Mouse (Mus musculus) heart, embryonic 12.5 days (tissue): ENCODE results near the gene Hist1h3a. TPM values are rescaled to one million over a fixed set of nuclear protein-coding genes. Genes with fewer than 3 reads are reported as not detected.
"Not testable (repeated sequence)": the region's sequence is repeated elsewhere in the genome, so short reads cannot be mapped to it uniquely, and the experiment has no call there.

Experiments used
- ATAC-seq: fragments of 200-750 bp; cut with Nextera tagmentation; 2 replicates; pipeline ENCODE4 v1.8.0; 2017; ENCODE audit warnings: moderate TSS enrichment, moderate library complexity; ENCODE audit not compliant: insufficient number of reproducible peaks, low FRiP score
- H3K27ac ChIP-seq: fragments of 300-500 bp; sonication (generic); 2 replicates; pipeline ENCODE4 v1.5.1; 2016; ENCODE audit warnings: mild to moderate bottlenecking, moderate library complexity; ENCODE audit not compliant: poor library complexity, severe bottlenecking
- H3K27me3 ChIP-seq: fragments of 300-500 bp; sonication (generic); replicated peaks from 2 replicates; pipeline ENCODE4 v1.6.1; 2016; ENCODE audit warnings: mild to moderate bottlenecking, moderate library complexity
- H3K36me3 ChIP-seq: fragments of 300-500 bp; sonication (generic); 2 replicates; pipeline ENCODE4 v1.6.1; 2016; ENCODE audit warnings: mild to moderate bottlenecking, moderate library complexity
- H3K4me1 ChIP-seq: fragments of 300-500 bp; sonication (generic); replicated peaks from 2 replicates; pipeline ENCODE4 v1.6.1; 2016; ENCODE audit warnings: mild to moderate bottlenecking
- H3K4me2 ChIP-seq: fragments of 300-500 bp; sonication (generic); 2 replicates; pipeline ENCODE4 v1.6.1; 2016; ENCODE audit warnings: mild to moderate bottlenecking, moderate library complexity
- H3K4me3 ChIP-seq: fragments of 300-500 bp; sonication (generic); 2 replicates; pipeline ENCODE4 v1.5.1; 2016; ENCODE audit warnings: mild to moderate bottlenecking
- H3K9ac ChIP-seq: fragments of 300-500 bp; sonication (generic); 2 replicates; pipeline ENCODE4 v1.6.1; 2016; ENCODE audit warnings: mild to moderate bottlenecking, moderate library complexity
- H3K9me3 ChIP-seq: fragments of 300-500 bp; sonication (generic); replicated peaks from 2 replicates; pipeline ENCODE4 v1.6.1; 2016; ENCODE audit warnings: mild to moderate bottlenecking, moderate library complexity
- WGBS: fragments of 180-500 bp; shearing (Covaris S2); methylation state at CpG from one replicate; pipeline ENCODE4 v1.1.7; 2016; 5-methylcytosine and 5-hydroxymethylcytosine counted together
- polyA plus RNA-seq: library from polyadenylated mRNA; unstranded; fragments of >200 nt; fragmentation: Nextera tagmentation; extraction: Ambion mirVana; gene quantifications from 2 replicates; pipeline ENCODE4 v1.2.1, GENCODE M21; 2016

The Hist1h3a gene
- polyA plus RNA-seq, 1 experiment from 2014 or later: 1.7 TPM

GRCm38 (mm10) chr13:23747081-23747891 lies 14.9 kb downstream of the Hist1h3a start:
- Histone ChIP-seq H3K27me3 (no peaks in the 10 kb centered on the region), H3K4me2 (peak overlapping the region; percentile 65), H3K27ac (peak overlapping the region; percentile 100), H3K9ac (peak overlapping the region; percentile 68), H3K4me1 (peaks cover 11% of the 10 kb centered on the region), H3K36me3 (no peaks in the 10 kb centered on the region), H3K4me3 (peak overlapping the region; percentile 39), H3K9me3 (no peaks in the 10 kb centered on the region)
- no peak for ATAC-seq
- WGBS: 5% methylated on average over 13 of the region's 13 CpGs

- WGBS: under 1% methylated on average over 44 of the region's 58 CpGs
- peak within 1 kb of the TSS; percentile 52 for H3K4me3 ChIP-seq
- H3K27ac ChIP-seq: peak within 1 kb of the TSS; percentile 100
- not testable (repeated sequence) for H3K36me3 ChIP-seq, H3K27me3 ChIP-seq, H3K9me3 ChIP-seq
- peak within 1 kb of the TSS; percentile 75 for H3K9ac ChIP-seq
- H3K4me1 ChIP-seq: peaks cover 16% of the 10 kb centered on the region
- ATAC-seq: peak; percentile 90
- H3K4me2 ChIP-seq: peak within 1 kb of the TSS; percentile 65
Measured at GRCm38 (mm10) chr13:23746201-23747080, 15.7 kb downstream of the Hist1h3a start, which contains the start of gene Hist1h2bb. Gene Hist1h2bb, plus strand, starts transcription at chr13:23746734.

- ATAC-seq: peak; percentile 74
Measured at GRCm38 (mm10) chr13:23745381-23746161, 16.6 kb downstream of the Hist1h3a start, which contains the start of gene Hist1h3c. Gene Hist1h3c, minus strand, starts transcription at chr13:23745602.

GRCm38 (mm10) chr13:23744421-23745380 lies 17.5 kb downstream of the Hist1h3a start:
- H3K36me3 ChIP-seq: no peaks in the 10 kb centered on the region
- H3K27ac ChIP-seq: peak overlapping the region; percentile 73; the same call in 1 of the 2 replicates
- no peak for ATAC-seq

More at GRCm38 (mm10) chr13:23745381-23746161, 16.6 kb downstream of the Hist1h3a start, which contains the start of gene Hist1h3c:
- H3K36me3 ChIP-seq: no peaks in the 10 kb centered on the region
- peak within 1 kb of the TSS; percentile 69 for H3K4me2 ChIP-seq
- H3K9ac ChIP-seq: peak within 1 kb of the TSS; percentile 75
- peak within 1 kb of the TSS; percentile 100 for H3K27ac ChIP-seq
- H3K4me1 ChIP-seq: peaks cover 16% of the 10 kb centered on the region
- H3K27me3 ChIP-seq: no peaks in the 10 kb centered on the region
- no peaks in the 10 kb centered on the region for H3K9me3 ChIP-seq
- WGBS: under 1% methylated on average over 28 of the region's 28 CpGs
- H3K4me3 ChIP-seq: peak within 1 kb of the TSS; percentile 52

GRCm38 (mm10) chr13:23743963-23744362 lies 18.2 kb downstream of the Hist1h3a start:
- ATAC-seq: no peak
- no peak overlapping the region for H3K4me3 ChIP-seq
- peaks cover 16% of the 10 kb centered on the region for H3K4me1 ChIP-seq
- H3K9me3 ChIP-seq: no peaks in the 10 kb centered on the region
- H3K27me3 ChIP-seq: no peaks in the 10 kb centered on the region
- H3K4me2 ChIP-seq: peak overlapping the region; percentile 69
- H3K27ac ChIP-seq: no peak overlapping the region
- no peak overlapping the region for H3K9ac ChIP-seq
- 35% methylated on average over 4 of the region's 4 CpGs for WGBS
- no peaks in the 10 kb centered on the region for H3K36me3 ChIP-seq

More at GRCm38 (mm10) chr13:23744421-23745380, 17.5 kb downstream of the Hist1h3a start:
- no peaks in the 10 kb centered on the region for H3K9me3 ChIP-seq
- H3K27me3 ChIP-seq: no peaks in the 10 kb centered on the region
- peak overlapping the region; percentile 52 for H3K4me3 ChIP-seq
- peak overlapping the region; percentile 69 for H3K4me2 ChIP-seq
- H3K9ac ChIP-seq: peak overlapping the region; percentile 70
- peaks cover 16% of the 10 kb centered on the region for H3K4me1 ChIP-seq
- WGBS: 3% methylated on average over 18 of the region's 36 CpGs

- H3K9me3 ChIP-seq: no peaks in the 10 kb centered on the region
- no peaks in the 10 kb centered on the region for H3K36me3 ChIP-seq
- H3K4me1 ChIP-seq: peaks cover 12% of the 10 kb centered on the region
- H3K27ac ChIP-seq: no peak overlapping the region
- ATAC-seq: no peak
- H3K27me3 ChIP-seq: no peaks in the 10 kb centered on the region
- no peak overlapping the region for H3K4me2 ChIP-seq
- 83% methylated on average over 5 of the region's 5 CpGs for WGBS
- H3K4me3 ChIP-seq: no peak overlapping the region
- H3K9ac ChIP-seq: no peak overlapping the region
Measured at GRCm38 (mm10) chr13:23743215-23743614, 19.0 kb downstream of the Hist1h3a start.

- H3K9ac ChIP-seq: no peak overlapping the region
- no peak overlapping the region for H3K4me3 ChIP-seq
- H3K36me3 ChIP-seq: no peaks in the 10 kb centered on the region
- no peak overlapping the region for H3K4me2 ChIP-seq
- no peaks in the 10 kb centered on the region for H3K27me3 ChIP-seq
- H3K27ac ChIP-seq: no peak overlapping the region
- ATAC-seq: no peak
- peaks cover 8% of the 10 kb centered on the region for H3K4me1 ChIP-seq
- no peaks in the 10 kb centered on the region for H3K9me3 ChIP-seq
Measured at GRCm38 (mm10) chr13:23742007-23742406, 20.2 kb downstream of the Hist1h3a start.

- peak overlapping the region; percentile 96 for H3K4me2 ChIP-seq
- H3K4me1 ChIP-seq: peaks cover 7% of the 10 kb centered on the region
- H3K9ac ChIP-seq: no peak overlapping the region
- peak overlapping the region; percentile 100; the same call in 1 of the 2 replicates for H3K27ac ChIP-seq
- no peaks in the 10 kb centered on the region for H3K36me3 ChIP-seq
- H3K27me3 ChIP-seq: no peaks in the 10 kb centered on the region
- H3K4me3 ChIP-seq: 0 out of 2 replicates have a peak overlapping the region, but pooled peaks have one; percentile 4
- no peak for ATAC-seq
- no peaks in the 10 kb centered on the region for H3K9me3 ChIP-seq
- 49% methylated on average over 5 of the region's 5 CpGs for WGBS
Measured at GRCm38 (mm10) chr13:23740910-23741309, 21.3 kb downstream of the Hist1h3a start.

- H3K9ac ChIP-seq: peak overlapping the region; percentile 96
- ATAC-seq: no peak
- no peaks in the 10 kb centered on the region for H3K27me3 ChIP-seq
- peak overlapping the region; percentile 100 for H3K27ac ChIP-seq
- H3K4me1 ChIP-seq: peaks cover 7% of the 10 kb centered on the region
- no peaks in the 10 kb centered on the region for H3K36me3 ChIP-seq
- 31% methylated on average over 13 of the region's 13 CpGs for WGBS
- peak overlapping the region; percentile 96 for H3K4me2 ChIP-seq
- H3K9me3 ChIP-seq: no peaks in the 10 kb centered on the region
- peak overlapping the region; percentile 68 for H3K4me3 ChIP-seq
Measured at GRCm38 (mm10) chr13:23740256-23740840, 21.8 kb downstream of the Hist1h3a start.
